Mouse (Mus musculus) spleen, postnatal 14 days (tissue): ENCODE measurements around the gene Notum.
"Not testable (repeated sequence)": the region's sequence is repeated elsewhere in the genome, so short reads cannot be mapped to it uniquely, and the experiment has no call there.

Source experiments
- DNase-seq, 2 experiments: peaks; one replicate each; pipeline ENCODE4 v3.0.0; 2021 to 2022; ENCODE audit warnings: low spot score in 2 of 2

Notum gene

DNA sequence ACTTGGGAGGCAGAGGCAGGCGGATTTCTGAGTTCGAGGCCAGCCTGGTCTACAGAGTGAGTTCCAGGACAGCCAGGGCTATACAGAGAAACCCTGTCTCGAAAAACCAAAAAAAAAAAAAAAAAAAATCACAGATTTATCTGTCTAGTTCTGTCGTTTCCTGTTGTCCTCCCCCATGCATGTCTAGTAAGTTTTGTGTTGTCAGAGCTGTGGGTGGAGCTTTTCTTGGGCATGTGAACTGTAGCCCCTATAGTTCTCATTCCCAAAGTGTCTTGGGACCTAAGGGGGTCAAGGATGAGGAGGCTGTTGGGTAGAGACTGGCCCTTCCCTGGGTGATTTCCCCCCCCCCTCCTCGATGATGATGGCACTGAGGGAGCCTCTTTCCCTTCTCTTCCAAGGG, 14.9 kb upstream of the Notum start:
- DNase-seq: not testable (repeated sequence)

DNA sequence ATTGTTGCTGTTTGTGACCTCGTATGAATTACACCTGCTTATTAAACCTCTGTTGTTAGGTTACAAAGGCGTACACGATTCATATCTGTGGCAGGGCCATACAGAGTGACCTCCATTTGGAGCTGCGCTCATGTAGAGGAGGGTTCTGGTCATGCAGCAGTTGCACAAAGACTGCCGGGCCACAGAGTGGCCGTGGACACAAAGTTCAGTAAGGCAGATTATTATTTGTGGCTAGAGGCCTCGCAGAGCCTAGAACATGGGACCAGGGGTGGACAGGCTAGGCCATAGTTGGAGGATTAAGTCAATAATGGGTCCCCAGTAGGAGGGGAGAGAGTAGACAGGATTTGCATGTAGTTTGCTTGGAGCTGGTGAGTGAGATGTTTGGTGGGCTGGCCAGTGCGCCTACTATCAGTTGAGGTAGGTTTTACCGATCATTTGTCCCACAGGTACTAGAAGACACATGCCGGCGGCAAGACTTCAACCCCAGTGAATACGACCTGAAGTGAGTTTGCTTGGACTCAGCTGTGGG, 12.7 kb upstream of the Notum start:
- DNase-seq: no peak

DNA sequence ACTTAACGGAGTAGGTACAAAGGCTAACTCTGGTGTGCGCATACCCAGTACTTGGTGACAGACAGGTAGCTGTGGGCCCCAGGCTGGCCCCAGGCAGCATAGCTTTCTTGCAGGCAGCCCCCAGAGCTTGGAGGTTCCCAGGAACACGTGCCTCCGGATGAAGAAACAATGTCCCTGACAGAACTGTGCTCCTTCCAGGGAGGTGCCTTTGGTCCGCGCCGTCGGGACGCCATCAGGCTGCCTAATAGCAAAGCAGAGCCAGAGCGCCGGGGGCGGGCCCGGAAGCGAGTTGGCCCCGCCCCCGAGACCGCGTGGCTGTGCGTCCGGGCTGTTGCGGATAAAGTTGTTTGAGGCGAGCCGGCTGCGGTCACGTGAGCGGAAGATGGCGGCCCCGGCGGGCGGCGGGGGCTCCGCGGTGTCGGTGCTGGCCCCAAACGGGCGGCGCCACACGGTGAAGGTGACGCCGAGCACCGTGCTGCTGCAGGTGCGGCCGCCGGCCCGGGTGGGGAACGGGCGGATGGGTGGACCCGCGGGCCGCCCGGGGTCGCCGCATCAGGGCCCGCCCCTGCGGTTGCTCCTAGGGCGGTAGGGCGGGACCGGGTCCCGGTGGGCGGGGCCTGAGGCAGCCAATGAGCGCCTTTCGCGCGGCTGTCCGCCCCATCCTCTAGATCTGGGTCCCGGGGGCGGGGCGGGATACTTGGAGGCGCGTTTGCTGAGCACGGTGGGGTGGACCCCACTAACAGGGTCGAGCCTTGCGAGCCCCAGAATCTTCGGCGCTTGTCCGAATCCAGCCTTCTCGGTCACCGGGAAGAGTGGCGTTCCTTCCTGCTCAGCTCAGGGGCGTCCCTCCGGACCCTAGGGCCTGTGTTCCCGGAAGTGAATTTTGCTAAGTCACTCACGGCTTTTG, 12.0 kb upstream of the Notum start, which contains the start of gene Aspscr1:
Gene Aspscr1, plus strand, starts transcription at position 287 of the 907 bp plus-strand sequence.
- peak; percentile 93 to 94 for DNase-seq

DNA sequence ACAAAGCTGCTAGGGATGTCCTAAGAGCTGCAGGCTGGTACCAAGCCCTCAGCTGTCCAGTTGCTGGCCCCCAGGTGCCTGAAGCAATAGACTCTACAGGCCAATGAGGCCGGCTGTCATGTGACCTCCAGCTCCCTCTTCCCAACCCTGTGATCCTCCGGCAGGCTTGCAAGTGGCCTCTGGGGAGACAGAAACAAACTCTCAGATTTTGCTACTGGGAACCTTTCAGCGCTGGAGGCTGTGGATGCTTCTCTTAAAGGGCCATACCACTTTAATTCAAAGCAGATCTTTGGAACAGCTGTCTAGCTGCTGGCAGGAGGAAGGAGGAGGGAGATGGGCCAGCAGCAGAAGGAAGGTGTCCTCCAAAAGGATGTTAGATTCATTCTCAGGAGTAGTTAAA, 5.6 kb upstream of the Notum start:
- no peak for DNase-seq

DNA sequence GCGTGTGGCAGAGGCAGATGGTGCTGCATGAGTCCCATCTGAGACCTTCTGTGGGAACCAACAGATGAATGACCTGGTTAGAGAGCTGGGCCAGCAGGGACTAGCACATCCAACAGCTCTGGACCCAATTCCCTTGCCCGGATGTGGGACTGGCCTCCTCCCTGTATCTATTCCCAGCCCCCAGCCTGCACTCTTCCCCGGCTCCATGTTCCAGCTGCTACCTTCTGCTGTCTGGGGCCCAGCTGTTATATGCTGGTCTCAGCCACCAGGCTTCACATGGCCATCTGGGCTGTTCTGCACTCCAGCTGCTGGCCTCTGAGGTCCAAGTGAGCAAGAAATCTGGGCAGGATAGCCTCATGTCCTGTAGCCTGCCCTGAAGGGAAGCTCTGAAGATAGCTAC, 4.4 kb upstream of the Notum start:
- DNase-seq: no peak

DNA sequence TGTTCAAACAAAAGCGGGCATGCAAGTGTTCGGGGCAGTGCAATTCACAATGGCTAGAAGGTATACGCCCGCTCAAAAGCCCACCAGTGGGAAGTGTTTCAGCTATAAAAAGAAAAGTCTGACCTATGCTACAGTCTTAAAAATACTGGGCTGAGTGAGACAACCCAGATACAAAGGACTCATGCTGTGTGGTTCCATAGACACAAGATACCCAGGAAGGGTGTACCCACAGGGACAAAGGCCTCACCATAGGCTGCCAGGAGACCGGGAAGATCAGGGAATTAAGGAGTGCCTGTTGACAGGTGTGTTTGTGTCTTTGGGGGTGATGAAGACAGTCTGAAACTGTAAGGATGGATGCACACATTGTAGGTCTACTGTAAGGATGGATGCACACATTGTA, 2.7 kb upstream of the Notum start:
- no peak for DNase-seq

DNA sequence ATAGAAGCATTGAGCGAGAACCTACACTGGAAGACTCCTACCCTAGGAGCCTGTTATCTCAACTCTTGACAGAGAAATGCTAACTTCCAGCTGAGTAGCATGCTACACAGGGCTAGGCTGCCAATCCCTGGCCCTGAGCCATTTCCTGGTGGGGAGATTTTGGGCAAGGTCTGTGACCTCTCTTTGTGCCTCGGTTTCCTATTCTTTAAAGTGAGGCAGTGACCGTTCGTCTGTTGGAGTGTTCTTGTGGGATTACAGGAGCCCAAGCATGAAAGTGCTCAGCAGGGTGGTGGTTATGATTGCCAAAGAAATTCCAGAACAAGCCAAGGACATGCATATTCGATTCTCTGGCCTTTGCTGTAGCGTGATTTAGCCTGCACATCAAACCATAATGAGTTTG, 1.8 kb upstream of the Notum start:
- no peak for DNase-seq

DNA sequence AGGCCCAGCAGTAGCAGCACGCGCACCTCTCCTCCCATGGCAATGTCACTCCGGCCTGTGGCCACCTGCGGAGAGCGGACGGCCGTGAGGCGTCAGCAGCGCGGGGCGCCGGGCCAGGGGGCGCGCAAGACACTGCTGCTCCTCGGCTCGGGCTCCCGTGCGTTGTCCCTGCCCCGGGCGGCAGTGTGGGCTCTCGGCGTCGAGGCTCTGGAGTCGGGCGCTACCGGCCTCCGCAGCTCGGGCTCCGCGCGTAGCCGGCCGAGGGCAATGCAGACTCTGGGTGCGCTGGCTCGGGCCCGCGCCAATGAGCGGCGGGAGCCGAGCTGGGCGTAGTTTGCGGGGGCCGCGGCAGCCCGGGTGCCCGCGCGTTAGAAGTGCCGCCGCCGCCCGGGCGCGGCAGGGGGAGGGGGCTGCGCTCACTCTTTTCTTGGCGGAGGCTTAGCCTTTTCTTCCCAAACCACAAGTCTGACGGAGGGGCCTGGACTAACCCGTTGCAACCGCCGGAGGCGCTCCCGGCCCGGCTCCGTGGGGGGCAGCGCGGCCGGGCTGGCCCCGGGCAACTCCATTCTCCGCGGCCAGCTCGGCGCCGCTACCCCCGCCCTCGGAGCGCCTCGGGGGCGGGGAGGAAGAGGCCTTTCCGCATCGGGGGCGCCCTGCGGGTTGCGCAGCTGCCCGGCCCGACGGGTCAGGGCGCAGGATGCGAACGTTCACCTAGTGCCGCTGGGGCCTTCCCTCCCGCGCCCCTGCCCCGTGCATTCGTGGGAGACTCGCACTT, 487 bp downstream of the Notum start:
- DNase-seq: no peak

DNA sequence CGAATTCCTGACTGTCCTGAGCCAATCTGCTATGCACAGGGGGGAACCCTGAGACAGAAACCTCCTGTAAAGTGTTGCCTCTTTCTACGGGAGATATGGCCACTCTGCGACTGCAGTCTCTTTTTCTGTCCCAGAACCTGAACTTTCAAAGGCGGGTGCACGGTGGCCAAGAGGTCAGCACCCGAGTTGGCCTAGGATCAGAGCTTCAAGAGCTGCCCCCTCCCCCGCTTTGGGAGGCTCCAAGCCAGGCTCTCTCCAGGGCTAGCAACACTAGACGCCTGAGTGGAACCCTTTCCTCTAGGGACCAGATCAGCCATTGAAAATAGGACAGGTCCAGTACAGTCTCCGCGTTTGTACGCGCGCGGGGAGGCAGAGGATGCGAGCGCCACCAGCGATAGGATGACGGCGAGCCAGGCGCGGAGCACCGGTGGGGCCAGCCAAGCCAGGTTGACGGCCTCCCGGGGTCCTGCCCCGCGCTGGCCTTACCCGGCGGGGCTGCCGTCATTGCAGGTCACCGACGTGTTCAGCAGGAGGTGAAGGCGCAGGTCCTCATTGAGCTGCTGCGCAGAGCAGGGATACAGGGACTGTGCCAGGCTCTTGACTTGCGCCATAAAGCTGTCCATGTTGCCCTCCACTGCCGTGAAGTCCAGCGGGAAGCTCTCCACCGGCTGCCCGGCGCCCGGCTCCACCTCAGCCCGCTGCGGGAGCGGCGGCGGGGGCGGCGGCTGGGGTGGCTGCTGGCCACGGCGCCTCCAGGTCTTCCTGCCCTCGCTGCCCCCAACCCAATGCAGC, 1.3 kb downstream of the Notum start:
- DNase-seq: no peak

DNA sequence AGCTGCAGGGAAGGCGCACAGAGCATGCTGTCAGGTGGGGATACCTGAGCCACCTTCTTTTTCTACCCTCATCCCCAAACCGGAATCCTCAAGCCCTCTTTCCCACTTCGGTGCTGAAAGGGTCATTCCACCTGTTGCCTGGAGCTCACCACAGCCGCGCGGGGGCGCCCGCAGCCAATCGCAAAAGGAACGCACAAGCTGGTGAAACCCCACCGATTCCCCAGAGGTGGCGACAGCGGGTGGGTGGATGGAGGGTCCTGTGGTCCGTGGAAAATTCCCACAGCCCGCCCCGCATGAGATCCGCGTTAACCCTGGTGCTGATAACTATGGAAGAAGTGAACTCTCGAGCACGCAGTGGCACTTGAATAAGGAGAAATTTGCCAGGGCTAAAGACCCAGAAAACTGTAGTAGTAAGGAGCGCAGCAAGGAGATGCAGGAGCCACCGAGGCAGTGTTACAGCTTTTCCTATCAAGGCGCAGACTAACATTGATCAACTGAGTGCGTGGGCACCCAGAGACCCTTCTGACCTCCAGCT, 2.0 kb downstream of the Notum start:
- DNase-seq: peak; percentile 54 to 73

DNA sequence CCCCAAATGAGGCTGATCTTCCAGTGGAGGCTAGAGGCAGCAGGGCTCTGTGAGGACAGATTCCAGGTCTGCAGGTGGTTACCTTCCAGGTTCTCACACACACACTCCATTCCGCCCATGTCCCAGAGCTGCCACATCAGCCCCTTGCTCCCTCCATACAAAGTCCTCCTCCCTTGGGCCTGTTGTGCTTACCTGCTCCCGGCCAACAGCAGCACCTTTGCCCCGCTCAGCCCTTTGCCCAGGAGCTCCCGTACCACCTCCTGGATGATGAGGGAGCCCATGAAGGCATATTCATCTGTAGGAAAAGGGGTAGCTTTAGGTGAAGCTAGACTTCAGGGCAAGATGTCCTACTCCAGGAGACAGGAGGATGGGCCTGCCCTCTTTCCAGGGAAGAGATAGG, 3.7 kb downstream of the Notum start:
- DNase-seq: no peak

DNA sequence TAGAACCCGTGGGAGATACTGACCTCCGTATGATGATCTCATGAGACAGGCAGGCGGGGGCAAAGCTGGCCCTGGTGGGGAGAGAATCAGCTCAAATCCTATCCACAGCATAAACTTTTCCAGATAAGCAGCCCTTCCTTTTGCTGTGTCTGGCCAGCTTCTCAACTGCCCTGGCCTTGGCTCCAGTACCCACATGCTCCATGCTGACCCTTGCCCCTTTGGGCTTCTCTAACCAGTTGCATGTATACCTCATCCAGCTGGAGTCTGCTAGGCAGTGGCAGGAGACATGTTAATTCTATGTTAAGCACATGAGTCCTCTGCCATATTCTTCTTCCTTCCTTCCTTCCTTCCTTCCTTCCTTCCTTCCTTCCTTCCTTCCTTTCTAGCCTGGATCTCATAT, 6.2 kb downstream of the Notum start:
- DNase-seq: no peak

DNA sequence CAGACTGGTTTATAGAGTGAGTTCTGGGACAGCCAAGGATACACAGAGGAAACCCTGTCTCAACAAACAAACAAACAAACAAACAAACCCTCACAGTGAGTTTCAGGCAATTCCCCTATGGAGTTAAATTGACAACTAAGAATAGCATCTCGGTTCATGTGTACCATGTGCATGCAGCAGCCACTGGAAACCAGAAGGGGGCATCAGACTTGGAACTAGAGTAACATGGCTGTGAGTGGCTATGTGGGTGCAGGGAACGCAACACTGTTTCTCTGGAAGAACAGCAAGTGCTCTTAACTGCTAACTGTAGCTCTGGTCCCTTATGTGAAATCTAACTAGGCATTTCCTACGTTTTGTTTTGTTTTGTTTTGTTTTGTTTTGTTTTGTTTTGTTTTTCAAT, 9.1 kb downstream of the Notum start:
- no peak for DNase-seq

DNA sequence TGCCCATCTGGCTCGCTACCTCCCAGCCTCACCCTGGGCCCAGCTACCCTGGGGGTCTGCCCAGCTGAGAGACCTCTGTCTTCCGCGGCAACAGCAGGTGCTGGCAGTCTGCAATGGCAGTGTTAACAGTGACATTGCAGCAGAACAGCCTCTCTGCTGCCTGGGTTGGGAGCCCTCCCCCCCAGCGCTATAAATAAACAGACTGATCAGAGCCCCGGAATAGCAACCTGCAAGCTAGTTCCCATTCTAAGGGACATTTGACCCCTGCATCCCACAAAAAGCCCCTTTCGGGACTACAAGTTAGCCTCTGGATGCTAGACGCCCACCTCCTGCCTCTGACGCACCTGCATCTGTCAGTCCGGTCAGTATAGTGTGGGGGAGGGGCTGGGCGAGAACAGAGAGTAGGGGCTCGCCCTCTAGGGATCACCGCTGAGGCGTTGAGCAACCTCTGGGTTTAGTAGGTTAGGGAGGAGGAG, 12.9 kb downstream of the Notum start, which contains the start of gene Myadml2:
Gene Myadml2, minus strand, starts transcription at position 158 of the 476 bp plus-strand sequence.
- no peak for DNase-seq

DNA sequence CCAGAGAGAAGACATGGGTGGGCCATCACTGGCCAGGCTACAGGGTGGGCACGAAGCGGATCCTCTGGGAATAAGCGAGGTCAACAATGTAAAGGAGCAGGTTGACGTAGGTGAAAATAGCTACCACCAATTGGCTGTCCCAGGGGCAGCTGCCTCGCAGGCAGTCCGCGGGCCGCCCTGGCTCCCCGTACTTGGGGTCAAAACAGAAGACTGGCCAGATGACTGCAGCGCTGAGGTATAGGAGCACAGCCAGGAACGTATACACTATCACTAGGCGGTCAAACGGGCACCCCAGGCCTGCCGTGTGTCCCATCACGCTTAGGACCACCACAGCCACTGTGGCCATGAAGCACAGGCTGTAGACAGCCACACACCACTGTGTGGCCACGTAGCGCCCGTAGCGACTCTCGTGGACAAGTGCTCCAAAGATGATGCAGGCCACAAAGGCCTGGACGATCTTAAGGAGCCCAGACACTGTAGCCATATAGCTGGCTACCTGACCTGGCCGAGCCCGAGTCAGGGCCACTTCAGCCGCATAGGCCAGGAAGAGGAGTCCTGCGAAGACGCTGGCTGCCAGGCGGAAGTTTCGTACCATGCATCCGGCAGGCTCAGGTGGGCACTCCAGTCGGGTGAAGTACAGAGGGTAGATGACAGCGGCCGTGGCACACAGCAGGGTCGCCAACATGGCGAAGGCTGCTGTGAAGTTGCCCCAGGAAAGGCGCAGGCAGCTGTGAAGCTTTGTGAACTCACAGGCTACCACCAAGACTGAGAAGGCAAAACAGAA, 13.7 kb downstream of the Notum start:
- no peak for DNase-seq

DNA sequence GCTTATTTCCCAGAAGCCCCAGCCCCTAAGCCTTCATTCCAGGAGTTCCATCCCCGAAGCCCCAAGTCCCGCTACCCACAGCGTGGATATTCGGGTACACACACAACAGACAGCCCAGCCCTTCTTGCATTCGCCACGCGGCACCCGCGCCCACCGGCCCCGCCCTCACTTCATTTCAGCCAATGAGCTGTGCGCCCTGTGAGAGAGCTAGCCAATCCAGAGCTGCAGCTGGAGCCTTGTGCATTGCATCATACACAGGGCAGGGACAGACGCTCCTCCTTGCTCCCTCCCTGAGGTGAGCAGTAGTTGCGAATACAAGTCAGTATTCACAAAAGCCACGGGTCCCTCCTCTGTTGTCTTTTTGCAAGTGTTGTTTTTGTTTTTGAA, 17.4 kb downstream of the Notum start, which contains the start of gene Pycr1:
Gene Pycr1, minus strand, starts transcription at position 169 of the 387 bp plus-strand sequence.
- DNase-seq: peak; percentile 89 to 90

DNA sequence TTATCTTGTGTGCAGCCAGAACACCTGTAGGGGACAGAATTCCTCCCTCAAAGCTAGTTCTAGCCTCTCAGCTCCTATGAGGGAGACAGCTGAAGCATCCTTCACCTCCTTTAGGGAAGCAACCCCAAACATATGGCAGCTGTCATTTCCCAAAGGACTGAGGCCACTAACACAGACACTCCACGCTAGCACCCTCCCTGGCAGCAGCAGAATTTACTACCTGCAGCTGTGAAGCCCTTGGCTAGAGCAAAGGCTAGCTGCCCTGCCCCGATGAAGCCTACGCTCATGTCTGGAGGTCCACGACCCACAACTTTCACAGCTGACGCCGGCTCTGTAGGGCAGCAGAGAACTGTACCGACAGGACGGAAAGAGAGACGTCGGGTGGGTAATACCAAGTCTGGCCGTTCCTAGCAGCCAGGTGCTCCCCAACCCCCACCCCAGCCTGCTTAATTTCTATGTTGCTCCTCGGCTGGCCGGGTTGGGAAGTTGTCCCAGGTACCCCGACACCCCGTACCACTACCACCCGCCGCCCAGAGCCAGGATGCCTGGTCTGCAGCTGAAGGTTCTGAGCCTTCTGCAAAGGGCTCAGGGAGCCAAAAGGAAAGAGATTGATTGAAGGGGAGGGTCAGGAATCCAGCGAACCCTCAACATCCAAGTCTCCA, 17.9 kb downstream of the Notum start:
- DNase-seq: no peak

DNA sequence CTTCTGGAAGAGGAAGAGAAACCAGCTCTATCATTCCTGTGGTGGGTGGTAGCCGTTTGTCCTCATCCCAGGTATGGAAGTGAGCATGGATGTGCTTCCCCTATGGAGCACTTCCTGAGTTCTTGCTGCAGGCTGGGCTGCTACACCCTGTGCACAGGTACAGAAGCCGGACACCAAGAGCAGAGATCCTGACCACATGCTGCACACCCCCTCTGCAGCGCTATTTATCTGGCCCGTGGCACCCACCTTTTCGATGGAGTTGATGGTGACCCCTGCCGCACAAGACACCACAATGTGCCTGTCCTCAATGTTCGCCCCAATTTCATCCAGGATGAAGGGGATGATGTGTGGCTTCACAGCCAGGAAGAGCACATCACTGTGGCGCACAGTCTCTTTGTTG, 19.1 kb downstream of the Notum start:
- DNase-seq: no peak

DNA sequence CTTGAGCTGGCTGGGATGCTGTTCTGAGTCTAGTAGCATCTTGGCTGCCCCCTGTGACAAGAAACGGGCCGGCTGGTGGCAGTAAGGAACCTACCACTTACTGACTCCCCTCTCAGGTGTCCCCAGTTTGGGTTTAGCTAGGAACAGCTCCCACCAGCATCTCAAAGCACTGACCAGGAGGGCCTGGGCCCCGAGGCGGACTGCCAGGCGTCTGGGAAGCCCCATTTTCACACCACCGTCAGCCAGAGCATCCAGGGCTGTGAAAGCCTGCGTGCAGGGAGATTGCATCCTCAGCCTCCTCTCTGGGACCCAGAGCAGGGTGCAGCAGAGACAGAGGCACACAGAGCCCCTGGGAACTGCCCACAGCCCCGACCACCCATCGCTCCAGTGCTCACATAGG, 19.7 kb downstream of the Notum start:
- no peak for DNase-seq

DNA sequence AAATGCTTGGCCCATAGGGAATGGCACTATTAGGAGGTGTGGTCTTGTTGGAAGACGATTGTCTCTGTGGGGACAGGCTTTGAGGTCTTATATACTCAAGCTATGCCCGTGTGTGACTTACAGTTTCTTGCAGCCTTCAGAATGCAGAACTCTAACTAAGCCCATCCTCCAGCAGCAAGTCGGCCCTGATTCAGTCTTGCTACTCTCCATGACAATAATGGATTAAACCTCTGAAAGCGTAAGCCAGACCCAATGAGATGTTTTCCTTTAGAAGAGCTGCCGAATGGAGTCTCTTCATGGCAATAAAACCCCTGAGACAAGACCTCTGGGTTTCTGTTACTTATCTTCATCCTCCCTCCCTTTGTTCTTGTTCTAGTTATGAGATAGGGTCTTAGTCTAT, 26.2 kb downstream of the Notum start:
- DNase-seq: no peak
